Mouse (Mus musculus): ENCODE results near the gene Slc30a6. TPM values are rescaled to one million over a fixed set of nuclear protein-coding genes. Genes with fewer than 3 reads are reported as not detected.

Gene Slc30a6
- polyA plus RNA-seq (2021; fragmentation: Nextera tagmentation): 14.1 and 17.3 TPM in 2 replicates
- long read RNA-seq, experiment 1, transcript Slc30a6-201 (14 exons, 2,148 nt): major isoform, 51 of 77 reads
- long read RNA-seq, experiment 1, partial matches to known transcripts: 11 of 77 reads
- long read RNA-seq, experiment 1, other reads (novel, unspliced or antisense): 14 of 77 reads
- long read RNA-seq, experiment 2, transcript Slc30a6-201 (14 exons, 2,148 nt): major isoform, 11 of 18 reads
- long read RNA-seq, experiment 2, partial matches to known transcripts: 4 of 18 reads
- long read RNA-seq, experiment 2, other reads (novel, unspliced or antisense): 3 of 18 reads

DNA sequence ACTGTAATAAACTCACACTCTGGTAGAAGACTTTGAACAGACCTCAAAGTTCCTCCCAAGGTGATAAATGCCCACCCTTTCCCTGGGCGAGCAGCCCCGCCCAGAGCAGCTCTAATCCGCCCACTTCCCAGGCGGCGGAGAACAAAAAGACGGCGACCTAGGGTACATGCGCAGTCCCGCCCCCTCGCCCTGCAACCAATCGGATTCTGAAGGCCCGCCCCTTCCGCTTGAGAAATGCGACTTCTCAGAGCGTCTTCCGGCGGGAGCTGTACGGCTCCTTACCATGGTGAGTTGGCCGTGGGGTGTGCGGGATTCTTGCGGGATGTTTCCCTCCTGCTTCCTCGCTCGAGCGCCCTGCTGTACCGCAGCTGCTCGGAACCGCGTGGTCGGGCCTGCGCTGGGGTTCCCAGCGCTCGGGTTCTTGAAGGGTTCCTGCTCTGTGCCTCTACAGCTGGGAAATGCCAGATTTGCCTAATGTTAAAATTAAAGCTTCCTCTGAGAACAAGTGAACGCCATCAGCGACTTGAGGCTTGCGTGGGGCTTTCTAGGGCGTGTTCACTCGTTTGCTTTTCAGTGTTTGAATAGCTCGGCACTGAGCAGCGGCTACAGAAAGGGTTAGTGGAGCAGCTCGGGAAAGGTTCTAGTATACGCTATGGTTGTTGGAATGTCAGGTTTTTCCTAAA lies at the start of gene Slc30a6:
Gene Slc30a6 (plus strand): TSS at position 226 of the 683 bp plus-strand sequence.

DNA sequence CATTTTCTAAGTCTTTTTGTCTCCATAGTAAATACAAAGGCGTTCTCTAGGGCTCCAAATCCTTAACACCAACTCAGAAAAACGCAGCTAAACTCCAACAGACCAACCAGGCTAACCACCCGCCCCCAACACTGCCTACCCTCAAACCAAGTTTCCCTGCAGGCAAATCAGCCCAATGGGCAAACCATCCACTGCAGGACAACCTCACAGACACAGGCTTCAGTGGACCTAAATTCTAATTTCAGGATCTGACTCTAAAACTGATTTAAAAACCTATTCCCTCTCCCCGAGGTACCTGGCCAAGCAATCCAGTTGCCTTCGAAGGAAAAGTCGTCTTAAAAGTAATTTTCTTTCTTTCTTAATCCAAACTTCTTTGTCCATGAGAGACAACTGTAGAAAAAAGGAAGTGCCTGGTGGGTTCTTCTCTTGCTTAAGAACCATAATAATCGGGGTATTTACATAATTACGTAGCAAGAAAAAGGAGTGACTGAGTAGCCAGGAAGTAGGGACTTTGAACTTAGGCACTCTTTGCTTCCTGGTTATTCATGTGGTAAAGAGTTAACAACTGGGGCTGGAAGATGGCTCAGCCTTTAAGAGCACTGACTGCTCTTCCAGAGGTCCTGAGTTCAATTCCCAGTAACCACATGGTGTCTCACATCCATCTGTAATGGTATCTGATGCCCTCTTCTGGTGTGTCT lies 63.5 kb downstream of the Slc30a6 start, which contains the start of gene Nlrc4:
Gene Nlrc4 (minus strand): TSS at position 432 of the 698 bp plus-strand sequence.

Other genes starting within 250 kb of the Slc30a6 start
- gene Memo1, start 100.1 kb upstream of the Slc30a6 start, polyA plus RNA-seq (2021; fragmentation: Nextera tagmentation): 25.6 and 28.6 TPM in 2 replicates
- 112 and 131 TPM in 2 replicates for gene Dpy30, start 71.7 kb upstream of the Slc30a6 start, polyA plus RNA-seq (2021; fragmentation: Nextera tagmentation)
- 5.3 and 5.6 TPM in 2 replicates for gene Spast, start 56.6 kb upstream of the Slc30a6 start, polyA plus RNA-seq (2021; fragmentation: Nextera tagmentation)
- gene Nlrc4, start 63.5 kb downstream of the Slc30a6 start, polyA plus RNA-seq (2021; fragmentation: Nextera tagmentation): 0.28 and 0.29 TPM in 2 replicates
- gene Yipf4, start 93.9 kb downstream of the Slc30a6 start, polyA plus RNA-seq (2021; fragmentation: Nextera tagmentation): 77.3 and 91.6 TPM in 2 replicates
- gene Birc6, start 132.7 kb downstream of the Slc30a6 start, polyA plus RNA-seq (2021; fragmentation: Nextera tagmentation): 68.6 and 101 TPM in 2 replicates